Mouse (Mus musculus) liver, embryonic 15.5 days (tissue): Measurements from ENCODE around the gene Fbxl20. TPM values are rescaled to one million over a fixed set of nuclear protein-coding genes. Genes with fewer than 3 reads are reported as not detected.

Source experiments
- polyA plus RNA-seq: library from polyadenylated mRNA; unstranded; fragments of >200 nt; fragmentation: Nextera tagmentation; extraction: Ambion mirVana; gene quantifications from 2 replicates; pipeline ENCODE4 v1.2.1, GENCODE M21; 2015

Gene Fbxl20
- polyA plus RNA-seq, 1 experiment from 2014 or later, result 6.5 TPM

Other genes starting within 250 kb of the Fbxl20 start
- gene Plxdc1, start 164.0 kb downstream of the Fbxl20 start, polyA plus RNA-seq, result 0.74 and 0.75 TPM in 2 replicates
- 7.4 and 8.3 TPM in 2 replicates for gene Arl5c, start 154.2 kb downstream of the Fbxl20 start, polyA plus RNA-seq
- 1.1 and 1.6 TPM in 2 replicates for gene Cacnb1, start 127.4 kb downstream of the Fbxl20 start, polyA plus RNA-seq
- gene Rpl19, start 123.7 kb downstream of the Fbxl20 start, polyA plus RNA-seq, result 535 and 549 TPM in 2 replicates
- 0.06 TPM in 1 of 2 replicates, not detected in the other for gene Stac2, start 96.9 kb downstream of the Fbxl20 start, polyA plus RNA-seq
- 21.1 and 21.3 TPM in 2 replicates for gene Med1, start 42.9 kb upstream of the Fbxl20 start, polyA plus RNA-seq
- 5.3 and 5.7 TPM in 2 replicates for gene Cdk12, start 52.7 kb upstream of the Fbxl20 start, polyA plus RNA-seq
- not detected in 2 replicates for gene Neurod2, start 179.2 kb upstream of the Fbxl20 start, polyA plus RNA-seq
- 0.59 and 0.93 TPM in 2 replicates for gene Ppp1r1b, start 198.0 kb upstream of the Fbxl20 start, polyA plus RNA-seq
- 16.4 and 19.6 TPM in 2 replicates for gene Stard3, start 208.0 kb upstream of the Fbxl20 start, polyA plus RNA-seq
- 1.1 and 1.7 TPM in 2 replicates for gene Tcap, start 233.4 kb upstream of the Fbxl20 start, polyA plus RNA-seq
- gene Pnmt, start 236.0 kb upstream of the Fbxl20 start, polyA plus RNA-seq, result not detected in 2 replicates